Mouse (Mus musculus) embryonic fibroblast, embryonic 13.5 days (primary cell): ENCODE measurements around the gene Atp8b5.

ENCODE experiments used
- CTCF ChIP-seq: IDR thresholded peaks from 2 replicates; pipeline ENCODE4 v1.5.1; 2011; ENCODE audit warnings: mild to moderate bottlenecking, control low read depth, low read length, moderate library complexity, borderline replicate concordance; ENCODE audit not compliant: insufficient read depth
- POLR2A ChIP-seq: IDR thresholded peaks from 2 replicates; pipeline ENCODE4 v1.6.1; 2011; ENCODE audit warnings: low read depth, mild to moderate bottlenecking, control low read depth, low read length, moderate library complexity

- TF ChIP-seq CTCF (no peak), POLR2A (no peak)
Observed at GRCm38 (mm10) chr4:43341276-43341891, 74.4 kb downstream of the Atp8b5 start.
